Mouse (Mus musculus) MEL (cell line): Measurements from ENCODE around the gene Gale.

Experiments used
- CHD2 ChIP-seq: IDR thresholded peaks from 2 replicates; pipeline ENCODE4 v1.6.1; 2011; ENCODE audit warnings: low read length, improper control_type of control experiment
- CTCF ChIP-seq, 3 experiments: IDR thresholded peaks in 2 of 3; conservative IDR thresholded peaks in 1 of 3; 2 replicates each; pipeline ENCODE4 v1.5.1; 2011 to 2012; ENCODE audit warnings: low read length in 3 of 3, low read depth in 2 of 3, mild to moderate bottlenecking in 2 of 3, improper control_type of control experiment in 1 of 3, inconsistent platforms in 1 of 3, mixed read lengths in 1 of 3, moderate library complexity in 1 of 3; ENCODE audit not compliant: control insufficient read depth in 1 of 3, insufficient read depth in 1 of 3, poor library complexity in 1 of 3, severe bottlenecking in 1 of 3
- ELF1 ChIP-seq: IDR thresholded peaks from 2 replicates; pipeline ENCODE4 v1.6.1; 2014; ENCODE audit warnings: low read depth, mild to moderate bottlenecking, inconsistent platforms, low read length, improper control_type of control experiment, moderate library complexity
- EP300 ChIP-seq, 2 experiments: IDR thresholded peaks; 2 replicates each; pipeline ENCODE4 v1.6.1; 2011; ENCODE audit warnings: improper control_type of control experiment in 2 of 2, low read length in 2 of 2, low read depth in 1 of 2, mild to moderate bottlenecking in 1 of 2
- GATA1 ChIP-seq: IDR thresholded peaks from 2 replicates; pipeline ENCODE4 v1.6.1; 2011; ENCODE audit warnings: low read depth, low read length, improper control_type of control experiment
- MAFK ChIP-seq: IDR thresholded peaks from 2 replicates; pipeline ENCODE4 v1.6.1; 2011; ENCODE audit warnings: low read depth, mild to moderate bottlenecking, low read length, improper control_type of control experiment, borderline replicate concordance
- MAZ ChIP-seq: IDR thresholded peaks from 2 replicates; pipeline ENCODE4 v1.6.1; 2012; ENCODE audit warnings: low read depth, mild to moderate bottlenecking, inconsistent platforms, low read length, improper control_type of control experiment
- POLR2A ChIP-seq, 2 experiments: IDR thresholded peaks; 2 replicates each; pipeline ENCODE4 v1.6.1; 2011 to 2012; ENCODE audit warnings: low read length in 2 of 2, mild to moderate bottlenecking in 2 of 2, control low read depth in 1 of 2, improper control_type of control experiment in 1 of 2, low read depth in 1 of 2, moderate library complexity in 1 of 2; ENCODE audit not compliant: control insufficient read depth in 1 of 2, insufficient read depth in 1 of 2, poor library complexity in 1 of 2
- RAD21 ChIP-seq: IDR thresholded peaks from 2 replicates; pipeline ENCODE4 v1.6.1; 2011; ENCODE audit warnings: mild to moderate bottlenecking, low read depth, low read length, improper control_type of control experiment
- RCOR1 ChIP-seq: IDR thresholded peaks from 2 replicates; pipeline ENCODE4 v1.6.1; 2012; ENCODE audit warnings: low read depth, mild to moderate bottlenecking, inconsistent platforms, low read length, improper control_type of control experiment
- ZKSCAN1 ChIP-seq: IDR thresholded peaks from 2 replicates; pipeline ENCODE4 v1.6.1; 2012; ENCODE audit warnings: low read depth, mild to moderate bottlenecking, inconsistent platforms, low read length, improper control_type of control experiment, moderate library complexity

GRCm38 (mm10) chr4:135960717-135961116 lies 2.8 kb upstream of the Gale start:
- no peak; a peak in 1 of 4 replicates for TF ChIP-seq POLR2A (IDR thresholded peaks at IDR 0.05; ENCODE audit: control insufficient read depth in 1 of 2, insufficient read depth in 1 of 2, low read depth in 1 of 2, low read length in 2 of 2, poor library complexity in 1 of 2)
- TF ChIP-seq RAD21, result peak; percentile 79
- TF ChIP-seq EP300 (IDR thresholded peaks at IDR 0.05; ENCODE audit: low read depth in 1 of 2, low read length in 2 of 2), result no peak
- TF ChIP-seq ELF1, result 0 out of 2 replicates have a peak, but pooled peaks have one; percentile 10
- no peak for TF ChIP-seq RCOR1
- TF ChIP-seq MAZ, result no peak
- no peak for TF ChIP-seq ZKSCAN1
- peak; percentile 92 to 97 (median 96) for TF ChIP-seq CTCF (IDR thresholded peaks at IDR 0.05 in 2 of 3, conservative IDR thresholded peaks at IDR 0.05 in 1 of 3; ENCODE audit: control insufficient read depth in 1 of 3, insufficient read depth in 1 of 3, low read depth in 2 of 3, low read length in 3 of 3, poor library complexity in 1 of 3, severe bottlenecking in 1 of 3)
- no peak for TF ChIP-seq CHD2
- TF ChIP-seq MAFK, result no peak
- TF ChIP-seq GATA1, result no peak
